Mouse (Mus musculus) forebrain, embryonic 15.5 days (tissue): Measurements from ENCODE around the gene Fastk. TPM values are rescaled to one million over a fixed set of nuclear protein-coding genes. Genes with fewer than 3 reads are reported as not detected.

Source experiments
- ATAC-seq: fragments of 200-750 bp; cut with Nextera tagmentation; replicated peaks from 2 replicates; pipeline ENCODE4 v1.8.0; 2017; ENCODE audit warnings: mild to moderate bottlenecking, moderate TSS enrichment, moderate library complexity
- H3K27ac ChIP-seq: fragments of 300-500 bp; sonication (generic); replicated peaks from 2 replicates; pipeline ENCODE4 v1.5.1; 2015; ENCODE audit warnings: mild to moderate bottlenecking, inconsistent platforms
- H3K27me3 ChIP-seq: fragments of 300-500 bp; sonication (generic); 2 replicates; pipeline ENCODE4 v1.6.1; 2015; ENCODE audit warnings: inconsistent platforms
- H3K36me3 ChIP-seq: fragments of 300-500 bp; sonication (generic); 2 replicates; pipeline ENCODE4 v1.6.1; 2015; ENCODE audit warnings: mild to moderate bottlenecking, inconsistent platforms
- H3K4me1 ChIP-seq: fragments of 300-500 bp; sonication (generic); 2 replicates; pipeline ENCODE4 v1.6.1; 2015; ENCODE audit warnings: inconsistent platforms
- H3K4me2 ChIP-seq: fragments of 300-500 bp; sonication (generic); replicated peaks from 2 replicates; pipeline ENCODE4 v1.6.1; 2015; ENCODE audit warnings: mild to moderate bottlenecking, inconsistent platforms
- H3K4me3 ChIP-seq: fragments of 300-500 bp; sonication (generic); 2 replicates; pipeline ENCODE4 v1.5.1; 2015; ENCODE audit warnings: mild to moderate bottlenecking, inconsistent platforms
- H3K9ac ChIP-seq: fragments of 300-500 bp; sonication (generic); replicated peaks from 2 replicates; pipeline ENCODE4 v1.6.1; 2015; ENCODE audit warnings: mild to moderate bottlenecking, inconsistent platforms
- H3K9me3 ChIP-seq: fragments of 300-500 bp; sonication (generic); 2 replicates; pipeline ENCODE4 v1.6.1; 2016; ENCODE audit warnings: inconsistent platforms
- WGBS: fragments of 180-500 bp; shearing (Covaris S2); methylation state at CpG from one replicate; pipeline ENCODE4 v1.1.7; 2015; ENCODE audit warnings: mixed read lengths; 5-methylcytosine and 5-hydroxymethylcytosine counted together
- polyA plus RNA-seq: library from polyadenylated mRNA; unstranded; fragments of >200 nt; fragmentation: Nextera tagmentation; extraction: Ambion mirVana; gene quantifications from 2 replicates; pipeline ENCODE4 v1.2.1, GENCODE M21; 2015

Gene Fastk
- polyA plus RNA-seq, 1 experiment from 2014 or later, result 90.6 TPM

DNA sequence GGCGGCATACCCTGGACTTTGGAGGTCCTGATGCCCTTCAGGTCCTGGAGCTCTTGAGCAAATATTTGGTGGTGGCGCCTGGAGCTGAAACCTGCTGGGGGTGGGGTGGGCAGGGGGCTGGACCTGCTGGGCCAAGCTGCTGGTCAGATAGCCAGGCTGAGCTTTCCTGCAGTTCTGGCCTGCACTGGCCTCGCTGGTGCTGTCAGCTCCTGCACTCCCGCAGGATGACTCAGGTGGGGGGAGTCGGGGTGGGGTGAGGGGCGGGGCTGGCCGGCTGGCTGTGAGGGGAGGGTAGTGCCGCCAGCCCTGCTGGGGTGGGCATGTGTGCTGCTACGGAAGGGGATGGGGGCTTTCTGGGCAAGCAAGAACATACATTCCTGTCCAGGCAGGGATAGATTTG, 16.5 kb downstream of the Fastk start:
- no peaks in the 10 kb centered on the region for H3K9me3 ChIP-seq
- H3K4me3 ChIP-seq, result no peak overlapping the region
- 21% methylated on average over 9 of the region's 9 CpGs for WGBS
- no peak overlapping the region for H3K27ac ChIP-seq
- H3K36me3 ChIP-seq, result peaks cover 17% of the 10 kb centered on the region; the same call in 1 of the 2 replicates
- H3K4me1 ChIP-seq, result peaks cover 35% of the 10 kb centered on the region
- H3K4me2 ChIP-seq, result no peak overlapping the region
- ATAC-seq, result no peak
- no peak overlapping the region for H3K9ac ChIP-seq
- H3K27me3 ChIP-seq, result no peaks in the 10 kb centered on the region

GRCm38 (mm10) chr5:24427981-24428402, 17.1 kb downstream of the Fastk start:
- no peak for ATAC-seq

GRCm38 (mm10) chr5:24427285-24427633, 17.8 kb downstream of the Fastk start:
- peaks cover 10% of the 10 kb centered on the region; the same call in 1 of the 2 replicates for H3K36me3 ChIP-seq
- no peak for ATAC-seq
- H3K4me3 ChIP-seq, result no peak overlapping the region
- H3K9ac ChIP-seq, result no peak overlapping the region
- H3K4me1 ChIP-seq, result peaks cover 43% of the 10 kb centered on the region
- 10% methylated on average over 12 of the region's 12 CpGs for WGBS
- no peak overlapping the region for H3K27ac ChIP-seq
- no peak overlapping the region for H3K4me2 ChIP-seq
- H3K9me3 ChIP-seq, result no peaks in the 10 kb centered on the region
- no peaks in the 10 kb centered on the region for H3K27me3 ChIP-seq

More at GRCm38 (mm10) chr5:24427981-24428402, 17.1 kb downstream of the Fastk start:
- WGBS, result 9% methylated on average over 15 of the region's 15 CpGs
- no peak overlapping the region for H3K27ac ChIP-seq
- H3K9ac ChIP-seq, result no peak overlapping the region
- no peaks in the 10 kb centered on the region for H3K27me3 ChIP-seq
- H3K36me3 ChIP-seq, result peaks cover 13% of the 10 kb centered on the region; the same call in 1 of the 2 replicates
- H3K4me1 ChIP-seq, result peaks cover 36% of the 10 kb centered on the region
- H3K9me3 ChIP-seq, result no peaks in the 10 kb centered on the region
- H3K4me3 ChIP-seq, result no peak overlapping the region
- H3K4me2 ChIP-seq, result no peak overlapping the region

DNA sequence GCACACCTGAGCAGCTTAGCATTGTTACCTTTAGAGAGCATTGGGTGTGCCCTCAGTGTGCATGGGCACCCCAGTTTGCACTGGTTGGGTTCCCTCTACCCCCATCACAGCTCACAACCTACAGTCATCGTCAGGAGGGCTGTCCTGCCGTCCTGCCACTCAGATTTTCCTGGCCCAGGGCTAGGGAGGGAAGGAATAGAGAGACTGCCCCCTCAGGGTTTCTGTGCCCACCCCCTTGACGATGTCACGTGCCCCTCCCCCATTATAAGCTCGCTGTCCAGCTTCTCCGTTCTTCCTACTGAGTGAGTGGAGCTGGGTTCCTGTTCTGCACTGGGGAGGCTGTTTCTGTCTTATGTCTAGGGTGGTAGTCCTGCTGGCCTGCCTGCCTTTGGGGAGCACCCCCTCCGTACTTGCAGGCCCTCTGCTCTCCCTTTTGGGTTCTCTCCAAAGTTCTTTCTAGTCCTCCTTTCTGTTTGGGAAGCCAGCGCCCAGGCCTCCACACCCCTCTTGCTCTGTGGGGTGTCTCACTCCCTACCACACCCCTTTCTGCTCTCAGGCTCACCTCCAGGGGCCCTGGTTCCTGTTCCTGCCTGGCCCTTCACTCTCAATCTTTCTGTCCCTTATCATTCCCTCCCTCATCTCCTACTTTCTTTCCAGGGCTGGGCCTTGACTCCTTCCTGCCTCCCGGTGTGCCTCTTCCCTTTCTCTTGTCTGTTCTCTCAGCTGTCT, 18.4 kb downstream of the Fastk start:
- no peaks in the 10 kb centered on the region for H3K27me3 ChIP-seq
- peaks cover 48% of the 10 kb centered on the region for H3K4me1 ChIP-seq
- H3K4me2 ChIP-seq, result peak overlapping the region; percentile 89; the same call in 1 of the 2 replicates
- ATAC-seq, result no peak
- 14% methylated on average over 9 of the region's 9 CpGs for WGBS
- no peak overlapping the region for H3K27ac ChIP-seq
- H3K4me3 ChIP-seq, result peak overlapping the region; percentile 65; the same call in 1 of the 2 replicates
- no peaks in the 10 kb centered on the region for H3K9me3 ChIP-seq
- peaks cover 8% of the 10 kb centered on the region; the same call in 1 of the 2 replicates for H3K36me3 ChIP-seq
- H3K9ac ChIP-seq, result no peak overlapping the region

GRCm38 (mm10) chr5:24426037-24426432, 19.1 kb downstream of the Fastk start:
- Histone ChIP-seq H3K9me3 (no peaks in the 10 kb centered on the region), H3K27ac (no peak overlapping the region), H3K27me3 (no peaks in the 10 kb centered on the region), H3K9ac (peak overlapping the region; percentile 63; the same call in 1 of the 2 replicates), H3K36me3 (peaks cover 2% of the 10 kb centered on the region; the same call in 1 of the 2 replicates), H3K4me1 (peaks cover 48% of the 10 kb centered on the region), H3K4me2 (peak overlapping the region; percentile 89), H3K4me3 (peak overlapping the region; percentile 65)
- ATAC-seq, result no peak
- 1% methylated on average over 10 of the region's 10 CpGs for WGBS

- H3K36me3 ChIP-seq, result peaks cover 6% of the 10 kb centered on the region
- ATAC-seq, result no peak
- peak overlapping the region; percentile 18; the same call in 1 of the 2 replicates for H3K27ac ChIP-seq
- H3K27me3 ChIP-seq, result no peaks in the 10 kb centered on the region
- H3K9ac ChIP-seq, result peak overlapping the region; percentile 63
- H3K4me1 ChIP-seq, result peaks cover 48% of the 10 kb centered on the region
- under 1% methylated on average over 26 of the region's 30 CpGs for WGBS
- H3K9me3 ChIP-seq, result no peaks in the 10 kb centered on the region
- peak overlapping the region; percentile 65 for H3K4me3 ChIP-seq
- peak overlapping the region; percentile 89 for H3K4me2 ChIP-seq
Observed at GRCm38 (mm10) chr5:24425421-24426036, 19.6 kb downstream of the Fastk start.

GRCm38 (mm10) chr5:24424861-24425411, 20.2 kb downstream of the Fastk start:
- no peak for ATAC-seq
- H3K4me3 ChIP-seq, result peak overlapping the region; percentile 65
- no peaks in the 10 kb centered on the region for H3K9me3 ChIP-seq
- WGBS, result 1% methylated on average over 60 of the region's 60 CpGs
- H3K27me3 ChIP-seq, result no peaks in the 10 kb centered on the region
- peak overlapping the region; percentile 89 for H3K4me2 ChIP-seq
- peak overlapping the region; percentile 63 for H3K9ac ChIP-seq
- peak overlapping the region; percentile 94 for H3K27ac ChIP-seq
- H3K36me3 ChIP-seq, result peaks cover 11% of the 10 kb centered on the region
- H3K4me1 ChIP-seq, result peaks cover 48% of the 10 kb centered on the region

DNA sequence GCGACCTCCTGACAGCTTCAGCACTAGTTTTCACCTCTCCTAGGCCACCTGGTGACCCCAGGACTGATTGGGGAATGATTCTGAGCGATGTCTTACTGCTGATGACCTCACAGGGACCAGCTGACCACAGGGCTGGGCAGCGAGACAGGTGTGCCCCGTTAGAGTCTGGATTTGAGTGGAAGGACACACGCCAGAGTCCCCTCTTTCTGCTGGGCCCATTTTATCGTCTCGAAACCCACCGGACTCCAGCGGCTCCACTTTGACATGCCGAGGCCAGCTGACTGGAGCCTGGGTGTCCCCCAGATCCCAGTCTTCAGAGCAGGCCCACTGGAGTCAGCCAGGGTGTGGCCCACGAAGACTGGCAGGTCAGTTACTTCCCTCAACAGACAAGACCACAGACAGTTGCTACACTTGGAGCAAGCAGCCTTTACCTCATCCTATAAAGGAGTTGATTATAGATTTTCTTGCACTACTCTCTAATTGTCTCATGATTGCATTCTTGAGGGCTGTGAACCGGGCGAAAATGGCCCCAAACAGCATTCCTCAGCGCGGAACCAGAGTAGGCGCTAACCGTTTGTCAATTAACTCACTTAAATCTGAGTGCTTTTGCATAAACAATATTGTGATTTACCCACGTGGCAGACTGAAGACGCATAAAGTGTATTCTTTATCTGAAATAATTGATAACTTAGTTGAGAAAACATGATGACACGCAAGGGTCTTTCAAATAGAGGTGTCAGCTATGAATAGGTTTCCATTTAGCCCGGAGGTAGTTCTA, 20.9 kb downstream of the Fastk start:
- Histone ChIP-seq H3K4me3 (peak overlapping the region; percentile 65), H3K36me3 (peaks cover 18% of the 10 kb centered on the region), H3K27ac (peak overlapping the region; percentile 94), H3K9me3 (no peaks in the 10 kb centered on the region), H3K27me3 (no peaks in the 10 kb centered on the region), H3K9ac (peak overlapping the region; percentile 63), H3K4me1 (peaks cover 48% of the 10 kb centered on the region), H3K4me2 (peak overlapping the region; percentile 89)
- 11% methylated on average over 21 of the region's 21 CpGs for WGBS
- ATAC-seq, result no peak; the same call in 1 of the 2 replicates

- Histone ChIP-seq H3K27me3 (no peaks in the 10 kb centered on the region), H3K4me1 (peaks cover 48% of the 10 kb centered on the region), H3K4me3 (peak within 1 kb of the TSS; percentile 65), H3K4me2 (peak within 1 kb of the TSS; percentile 89), H3K9ac (peak within 1 kb of the TSS; percentile 84), H3K9me3 (no peaks in the 10 kb centered on the region), H3K36me3 (peaks cover 23% of the 10 kb centered on the region), H3K27ac (peak within 1 kb of the TSS; percentile 94)
- ATAC-seq, result peak; percentile 97
- under 1% methylated on average over 46 of the region's 46 CpGs for WGBS
Observed at GRCm38 (mm10) chr5:24423129-24424003, 21.7 kb downstream of the Fastk start, which contains the start of the genes Cdk5 and Slc4a2. Gene Cdk5 (minus strand): TSS chr5:24423530. Gene Slc4a2 (plus strand): TSS chr5:24423837.

DNA sequence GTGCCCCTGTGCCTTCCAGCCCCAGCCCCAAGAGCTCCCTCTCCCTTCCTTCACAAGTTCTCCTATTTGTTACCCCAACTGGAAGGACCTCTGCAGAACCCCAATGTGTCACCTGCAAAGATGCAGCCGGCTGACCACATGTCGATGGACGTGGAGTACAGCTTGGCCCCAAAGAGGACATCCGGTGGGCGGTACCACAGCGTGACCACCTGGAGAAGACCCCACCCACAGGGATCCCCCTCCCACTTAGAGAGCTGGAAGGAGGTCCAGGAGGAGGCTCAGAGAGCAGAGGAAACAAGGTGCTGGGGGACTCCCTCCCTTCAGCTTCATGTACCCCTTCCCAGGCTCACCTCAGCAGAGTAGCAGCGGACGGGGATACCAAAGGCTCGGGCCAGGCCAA, 24.7 kb downstream of the Fastk start:
- H3K4me3 ChIP-seq, result no peak overlapping the region
- H3K4me1 ChIP-seq, result peaks cover 36% of the 10 kb centered on the region
- no peak overlapping the region for H3K4me2 ChIP-seq
- H3K27me3 ChIP-seq, result no peaks in the 10 kb centered on the region
- 87% methylated on average over 9 of the region's 9 CpGs for WGBS
- no peaks in the 10 kb centered on the region for H3K9me3 ChIP-seq
- H3K9ac ChIP-seq, result no peak overlapping the region
- H3K27ac ChIP-seq, result no peak overlapping the region
- no peak for ATAC-seq
- peaks cover 23% of the 10 kb centered on the region for H3K36me3 ChIP-seq

DNA sequence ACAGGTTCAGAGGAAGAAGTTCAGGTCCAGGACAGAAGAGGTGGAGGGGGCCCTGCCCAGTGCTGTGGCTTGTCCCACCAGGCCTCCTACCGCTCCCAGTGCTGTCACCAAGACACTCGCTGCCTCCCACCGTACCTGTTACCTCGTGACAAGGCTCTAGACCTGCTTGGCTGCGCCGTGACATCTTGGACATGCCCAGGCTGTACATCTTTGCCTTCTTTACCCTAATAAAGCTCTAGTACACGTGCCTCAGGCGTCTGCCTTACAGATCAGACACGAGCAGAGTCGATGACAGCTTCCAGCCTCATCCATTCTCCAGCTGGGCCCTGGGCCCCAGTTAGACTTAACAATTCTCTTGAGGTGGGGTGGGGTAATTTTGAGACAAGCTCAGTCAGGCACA, 27.5 kb downstream of the Fastk start:
- H3K9me3 ChIP-seq, result no peaks in the 10 kb centered on the region
- H3K27ac ChIP-seq, result no peak overlapping the region
- peaks cover 23% of the 10 kb centered on the region for H3K36me3 ChIP-seq
- H3K27me3 ChIP-seq, result no peaks in the 10 kb centered on the region
- no peak overlapping the region for H3K9ac ChIP-seq
- WGBS, result 92% methylated on average over 10 of the region's 10 CpGs
- ATAC-seq, result no peak
- H3K4me3 ChIP-seq, result no peak overlapping the region
- peaks cover 19% of the 10 kb centered on the region for H3K4me1 ChIP-seq
- no peak overlapping the region for H3K4me2 ChIP-seq
